Mouse (Mus musculus): Measurements from ENCODE around the gene Ccdc43.
"Not testable (repeated sequence)": the region's sequence is repeated elsewhere in the genome, so short reads cannot be mapped to it uniquely, and the experiment has no call there.

Gene Ccdc43

DNA sequence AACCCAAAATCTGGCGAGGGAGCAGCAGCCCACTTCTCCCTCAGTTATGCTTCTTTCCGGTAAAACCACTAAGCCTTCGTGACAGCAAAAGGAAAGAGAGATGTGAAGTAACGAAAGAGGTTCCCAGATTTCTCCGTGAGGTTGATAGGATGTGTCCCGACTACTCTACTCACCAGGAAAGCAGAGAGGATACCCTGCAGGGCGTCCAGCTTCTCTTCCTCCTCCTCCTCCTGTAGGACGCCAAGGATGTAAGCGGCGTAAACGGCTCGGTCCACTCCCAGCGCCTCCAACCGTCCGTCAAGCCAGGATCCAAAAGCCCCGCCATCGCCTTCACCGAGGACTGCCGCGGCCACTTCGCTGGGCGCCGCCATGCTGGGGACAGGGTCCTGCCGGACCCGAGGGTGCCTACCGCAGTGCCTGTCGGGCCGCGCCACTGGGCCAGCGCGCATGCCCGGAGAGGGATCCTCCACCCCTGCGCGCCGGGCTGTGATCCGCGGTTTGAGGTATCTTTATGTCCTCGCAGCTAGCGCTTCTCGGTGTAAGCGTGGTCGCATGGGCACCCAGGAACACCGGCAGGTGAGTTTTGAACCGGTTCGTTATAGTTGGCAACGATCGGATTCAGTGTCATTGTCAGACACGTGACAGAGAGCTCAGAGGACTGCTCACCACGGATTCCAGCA is at the start of gene Ccdc43:
TSS of gene Ccdc43 (minus strand) at position 445 of the 680 bp plus-strand sequence.
- DNase-seq (ENCODE audit: low read depth, low spot score): peak; percentile 77

GRCm38 (mm10) chr11:102744746-102745145 is 47.2 kb upstream of the Ccdc43 start:
- DNase-seq (ENCODE audit: low read depth, low spot score): no peak

DNA sequence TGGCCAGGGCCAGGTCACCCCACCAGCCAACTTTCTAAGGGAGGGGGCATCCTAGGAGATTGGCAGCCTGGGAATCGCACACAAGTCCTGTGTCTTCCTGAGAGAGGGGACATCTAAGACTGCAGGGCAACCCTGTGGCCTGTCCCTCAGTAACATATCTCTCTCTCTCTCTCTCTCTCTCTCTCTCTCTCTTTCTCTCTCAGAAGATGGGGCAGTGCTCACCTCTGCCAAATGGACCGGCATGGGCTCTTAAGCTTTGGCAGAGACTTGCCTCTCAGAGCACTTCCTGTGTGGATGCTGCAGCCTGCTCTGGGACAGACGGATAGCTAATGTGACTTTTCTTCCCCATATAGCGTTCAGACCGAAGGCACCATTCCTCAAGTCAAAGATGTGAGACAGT is 45.3 kb upstream of the Ccdc43 start:
- no peak for DNase-seq (ENCODE audit: low read depth, low spot score)

- no peak for DNase-seq (ENCODE audit: low read depth, low spot score)
Measured at GRCm38 (mm10) chr11:102742066-102742465, 44.5 kb upstream of the Ccdc43 start.

DNA sequence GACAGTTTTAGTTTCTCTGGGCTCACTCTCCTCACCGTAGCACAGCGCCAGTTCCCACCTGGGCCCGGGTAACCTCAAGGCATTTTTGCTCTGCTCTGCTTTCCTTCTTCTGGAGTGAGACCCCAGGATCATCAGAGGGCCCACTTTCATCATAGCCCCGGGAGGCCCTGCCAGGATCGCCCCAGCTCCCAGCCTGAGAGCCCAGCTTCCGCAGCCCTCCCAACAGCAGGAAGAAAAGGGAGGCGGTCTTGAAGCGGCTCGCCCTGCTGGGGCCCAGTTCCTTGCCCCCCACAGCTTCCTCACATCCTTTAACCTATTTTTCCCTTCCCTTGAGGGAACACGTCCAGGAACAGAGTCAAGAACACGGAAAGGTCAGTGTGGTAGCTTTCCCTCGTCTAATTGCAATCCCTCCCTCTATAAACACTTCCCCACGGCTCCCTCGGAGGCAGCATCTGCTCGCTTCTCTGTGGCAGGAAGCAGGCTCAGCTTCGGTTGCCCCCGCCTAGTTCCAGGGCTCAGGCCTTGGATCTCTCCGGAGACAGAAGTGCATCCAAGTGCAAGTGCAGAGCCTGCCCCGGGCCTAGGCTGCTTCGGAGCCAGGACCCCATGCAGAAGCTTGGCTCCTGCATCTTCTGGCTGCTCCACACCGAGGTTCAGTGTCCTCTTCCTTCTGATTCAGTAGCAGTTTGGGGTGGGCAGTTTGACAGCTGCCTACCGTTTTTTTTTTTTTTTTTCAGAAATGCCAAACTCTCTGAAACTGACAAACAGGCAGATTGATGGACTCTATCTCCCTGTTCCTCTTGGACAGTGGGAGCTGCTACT is 43.8 kb upstream of the Ccdc43 start:
- DNase-seq (ENCODE audit: low read depth, low spot score): no peak

DNA sequence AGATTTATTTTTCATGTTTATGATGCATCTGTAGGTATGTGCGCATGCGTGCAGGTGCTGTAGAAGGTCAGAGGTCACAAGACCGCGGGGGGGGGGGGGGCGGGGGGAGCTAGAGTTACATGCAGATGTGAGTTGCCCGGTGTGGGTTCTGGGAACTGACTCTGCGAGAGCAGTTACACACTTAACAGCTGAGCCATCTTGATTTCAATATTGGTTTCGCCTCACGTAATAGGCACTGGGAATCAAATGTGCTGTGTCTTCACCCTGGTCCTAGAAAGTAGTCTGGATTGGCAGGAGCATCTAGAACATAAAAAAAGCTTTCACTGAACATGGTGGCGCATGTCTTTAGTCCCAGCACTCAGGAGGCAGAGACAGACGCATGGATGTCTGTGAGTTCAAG is 43.1 kb upstream of the Ccdc43 start:
- DNase-seq (ENCODE audit: low read depth, low spot score): no peak

DNA sequence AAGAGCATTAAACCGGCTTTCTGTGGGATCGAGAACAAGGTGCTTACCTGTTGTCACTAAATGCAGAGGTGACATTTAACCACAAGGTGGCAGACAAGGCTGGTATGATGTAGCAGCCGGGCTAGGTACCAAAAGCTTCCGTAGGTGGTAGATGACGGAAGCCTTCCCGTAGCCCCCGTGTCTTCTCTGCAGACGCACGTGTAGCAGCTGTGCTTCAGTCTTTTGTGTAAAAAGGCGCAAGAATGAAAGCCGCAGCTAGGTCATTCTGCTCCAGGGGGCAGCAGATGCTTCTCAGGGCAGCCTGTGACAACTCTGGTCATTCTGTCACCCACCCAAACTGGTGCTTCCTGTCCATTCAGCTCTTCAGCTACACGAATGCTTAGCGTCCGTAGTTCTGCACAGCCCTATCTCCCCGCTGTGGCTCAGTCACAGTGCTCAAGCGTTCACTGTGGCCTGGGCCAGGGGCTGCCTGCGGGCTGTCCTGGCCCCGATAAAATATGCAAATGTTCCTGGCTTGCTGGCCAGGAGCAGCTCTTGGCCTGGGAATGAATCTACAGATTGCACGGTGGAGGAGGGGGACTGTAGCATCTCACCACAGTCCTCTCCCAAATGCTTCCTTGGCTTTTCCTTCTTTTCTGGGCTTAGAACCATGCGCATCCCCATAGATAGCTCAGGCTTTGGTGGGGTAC is 41.8 kb upstream of the Ccdc43 start:
- peak; percentile 50 for DNase-seq (ENCODE audit: low read depth, low spot score)

GRCm38 (mm10) chr11:102738046-102738445 is 40.5 kb upstream of the Ccdc43 start:
- no peak for DNase-seq (ENCODE audit: low read depth, low spot score)

DNA sequence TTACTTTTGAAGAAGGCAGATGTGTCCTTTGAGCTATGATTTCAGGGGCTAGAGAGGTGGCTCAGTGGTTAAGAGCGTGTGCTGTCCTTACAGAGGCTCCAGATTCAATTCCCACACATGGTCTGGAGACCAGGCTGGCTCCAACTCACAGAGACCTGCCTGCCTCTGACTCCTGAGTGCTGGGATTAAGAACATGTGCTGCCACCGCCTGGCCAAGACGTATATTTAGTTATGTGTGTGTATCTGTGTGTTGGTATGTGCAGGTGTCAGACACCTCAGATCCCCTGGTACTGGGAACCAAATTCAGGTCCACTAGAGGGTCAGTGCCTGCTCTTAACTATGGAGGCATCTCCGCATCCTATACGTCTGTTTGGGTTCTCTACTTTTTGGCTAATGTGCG is 37.4 kb upstream of the Ccdc43 start:
- no peak for DNase-seq (ENCODE audit: low read depth, low spot score)

DNA sequence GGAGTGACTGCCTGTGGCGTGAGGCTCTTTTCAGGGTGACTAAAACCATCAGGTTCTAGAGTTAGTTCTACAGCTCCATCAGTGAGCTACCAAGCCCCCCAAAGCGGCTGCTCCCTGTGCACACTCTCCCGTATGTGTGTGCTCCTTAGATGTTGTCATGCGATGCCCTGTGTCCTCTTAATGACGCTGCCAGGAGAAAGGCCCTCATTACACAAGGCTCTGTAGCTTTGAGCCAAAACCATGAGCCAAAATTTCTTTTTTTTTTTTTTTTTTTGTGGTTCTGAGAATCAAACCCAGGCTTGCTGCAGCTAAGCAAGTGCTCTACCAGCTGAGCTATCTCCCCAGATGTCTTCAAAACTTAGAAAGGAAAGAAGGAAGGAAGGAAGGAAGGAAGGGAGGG is 35.6 kb upstream of the Ccdc43 start:
- no peak for DNase-seq (ENCODE audit: low read depth, low spot score)

- no peak for DNase-seq (ENCODE audit: low read depth, low spot score)
Measured at GRCm38 (mm10) chr11:102731366-102731765, 33.8 kb upstream of the Ccdc43 start.

GRCm38 (mm10) chr11:102729835-102730234 is 32.3 kb upstream of the Ccdc43 start:
- DNase-seq (ENCODE audit: low read depth, low spot score): peak; percentile 72

- peak; percentile 97 for DNase-seq (ENCODE audit: low read depth, low spot score)
Measured at GRCm38 (mm10) chr11:102728614-102729013, 31.0 kb upstream of the Ccdc43 start.

DNA sequence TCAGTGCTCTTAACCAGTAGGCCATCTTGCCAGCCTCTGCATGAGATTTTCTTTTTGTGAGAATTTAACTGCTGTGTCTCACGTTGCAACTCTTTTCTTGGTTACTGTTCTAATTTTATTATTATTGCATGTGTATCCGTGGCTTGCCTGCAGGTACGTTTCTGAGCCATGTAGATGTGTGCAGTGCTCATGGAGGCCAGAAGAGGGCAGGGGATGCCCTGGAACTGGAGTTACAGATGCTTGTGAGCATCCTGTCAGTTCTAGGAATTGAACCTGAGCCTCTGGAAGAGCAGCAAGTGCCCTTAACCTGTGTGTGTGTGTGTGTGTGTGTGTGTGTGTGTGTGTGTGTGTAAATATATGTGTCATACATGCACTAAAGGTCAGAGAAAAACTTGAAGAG is 28.0 kb upstream of the Ccdc43 start:
- DNase-seq (ENCODE audit: low read depth, low spot score): peak; percentile 54

DNA sequence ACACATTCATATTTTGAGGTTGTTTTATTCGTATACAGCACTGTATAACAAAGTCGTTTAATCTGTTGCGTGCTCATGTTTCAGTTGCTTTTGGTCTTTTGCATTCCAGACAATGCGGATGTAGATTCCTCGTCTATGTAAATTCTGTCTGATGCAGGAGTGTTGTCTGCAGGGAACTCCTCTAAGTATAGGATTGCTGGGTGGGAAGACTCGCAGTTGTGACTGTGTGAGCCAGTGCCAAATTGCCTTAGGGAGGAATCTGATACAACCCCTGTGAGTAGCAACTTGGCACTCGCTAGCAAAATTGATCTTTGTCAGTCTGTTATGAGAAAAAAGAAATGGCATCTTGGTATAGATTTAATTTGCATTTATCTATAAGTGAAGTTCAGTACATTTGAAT is 18.6 kb upstream of the Ccdc43 start:
- peak; percentile 38 for DNase-seq (ENCODE audit: low read depth, low spot score)

GRCm38 (mm10) chr11:102714578-102714977 is 17.0 kb upstream of the Ccdc43 start:
- DNase-seq (ENCODE audit: low read depth, low spot score): not testable (repeated sequence)

GRCm38 (mm10) chr11:102712411-102712810 is 14.8 kb upstream of the Ccdc43 start:
- no peak for DNase-seq (ENCODE audit: low read depth, low spot score)

DNA sequence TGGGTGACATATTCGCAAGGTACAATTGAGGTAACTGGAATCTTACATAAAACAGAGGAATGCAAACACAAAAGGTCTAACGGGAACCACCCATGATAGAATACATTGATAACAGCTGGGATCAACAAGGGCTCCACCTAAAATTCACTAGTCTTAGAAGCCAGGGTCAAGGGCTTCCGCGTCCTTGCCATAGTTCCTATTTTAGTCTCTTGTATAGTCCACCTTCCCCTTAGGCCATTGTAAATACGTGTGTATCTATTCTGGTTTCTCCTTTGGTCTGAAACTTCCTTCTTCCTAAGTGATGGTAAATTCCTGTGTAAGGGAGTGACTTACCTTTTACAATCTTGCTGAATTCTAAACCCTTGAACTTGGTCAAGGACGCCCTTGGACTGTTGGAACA is 4.6 kb upstream of the Ccdc43 start:
- DNase-seq (ENCODE audit: low read depth, low spot score): not testable (repeated sequence)

- no peak for DNase-seq (ENCODE audit: low read depth, low spot score)
Measured at GRCm38 (mm10) chr11:102698018-102698476, 465 bp upstream of the Ccdc43 start.

DNA sequence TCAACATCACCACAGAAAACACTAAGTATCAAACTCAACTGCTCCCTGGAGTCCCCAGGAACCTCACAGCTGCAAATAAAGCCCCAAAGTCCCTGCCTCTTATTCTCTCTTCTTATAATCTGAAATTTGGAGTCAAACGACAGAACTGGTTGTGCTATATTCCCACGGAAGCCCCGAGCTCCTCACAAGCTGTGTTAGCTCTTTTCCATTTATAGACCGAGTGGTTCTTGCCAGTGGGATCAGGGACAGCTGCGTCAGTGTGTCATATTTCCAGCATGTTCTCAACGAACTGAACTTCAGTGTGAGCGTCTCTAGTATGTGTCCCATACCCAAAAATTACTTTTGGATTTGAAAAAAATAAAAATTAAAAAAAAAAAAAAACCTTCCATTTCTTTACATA is 2.3 kb downstream of the Ccdc43 start:
- no peak for DNase-seq (ENCODE audit: low read depth, low spot score)

DNA sequence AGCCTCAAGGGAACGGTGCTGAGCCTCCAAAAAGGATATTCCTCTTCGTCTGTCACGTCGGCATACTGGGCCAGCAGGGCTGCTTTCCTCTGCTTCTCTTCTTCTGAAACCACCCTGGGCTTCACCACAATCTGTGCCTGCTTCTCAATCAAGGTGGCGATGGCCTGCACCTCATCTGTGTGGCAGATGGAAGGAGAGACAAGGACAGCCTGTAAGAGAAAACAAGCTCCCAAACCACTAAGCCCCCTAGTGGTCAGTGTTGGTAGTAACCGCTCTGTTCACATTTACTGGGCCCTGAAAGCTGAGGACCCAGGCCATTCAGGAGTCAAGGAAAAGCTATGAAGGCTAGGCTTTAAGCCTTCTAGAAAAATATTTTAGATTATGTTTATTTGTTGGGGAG is 7.4 kb downstream of the Ccdc43 start:
- DNase-seq (ENCODE audit: low read depth, low spot score): peak; percentile 93

Measured in 3T3-L1 (cell line).